Mouse (Mus musculus): ENCODE measurements around the gene Pkd2l1.

Pkd2l1 gene

GRCm38 (mm10) chr19:44106831-44107660 is 85.2 kb downstream of the Pkd2l1 start, which contains the start of gene Chuk:
Gene Chuk, minus strand, starts transcription at chr19:44107480.
- DNase-seq (ENCODE audit: low spot score in 2 of 2) = peak; percentile 97

DNA sequence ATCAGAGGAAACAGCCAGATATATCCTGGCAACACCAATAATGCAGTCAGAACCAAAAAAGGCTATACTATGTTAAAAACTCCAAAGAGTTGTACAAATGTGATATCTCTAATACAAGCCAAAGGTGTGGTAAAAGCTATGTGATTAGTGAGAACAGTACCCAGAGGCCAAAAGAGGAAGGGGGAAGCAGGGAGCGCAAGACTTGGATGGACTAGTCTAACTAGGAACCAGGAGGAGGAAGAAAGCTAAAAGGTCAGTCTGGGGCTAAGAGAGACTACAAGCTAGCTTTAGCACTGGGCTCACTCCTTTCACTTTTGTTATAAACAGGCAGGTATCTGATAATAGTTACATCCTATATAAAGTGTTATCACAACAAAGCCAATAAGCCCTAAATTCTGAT is 87.8 kb downstream of the Pkd2l1 start:
- no peak for DNase-seq (ENCODE audit: low spot score in 2 of 2)

GRCm38 (mm10) chr19:44103001-44103400 is 89.2 kb downstream of the Pkd2l1 start:
- DNase-seq (ENCODE audit: low spot score in 2 of 2) = no peak

GRCm38 (mm10) chr19:44100840-44101239 is 91.4 kb downstream of the Pkd2l1 start:
- DNase-seq (ENCODE audit: low spot score in 2 of 2) = no peak

Measured in right cerebral cortex, postnatal 10 days (tissue).